Mouse (Mus musculus) heart, adult 2 months (tissue): ENCODE results near the gene Rerg.

Source experiments
- CTCF ChIP-seq: fragments of 200-600 bp; IDR thresholded peaks from 2 replicates; pipeline ENCODE4 v1.8.1; 2022; ENCODE audit warnings: antibody characterized with exemption, mild to moderate bottlenecking, moderate library complexity
- POLR2A ChIP-seq: fragments of 200-500 bp; IDR thresholded peaks from 2 replicates; pipeline ENCODE4 v1.6.1; 2011; ENCODE audit warnings: mild to moderate bottlenecking, low read depth, low read length, control low read depth; ENCODE audit not compliant: insufficient read depth

DNA sequence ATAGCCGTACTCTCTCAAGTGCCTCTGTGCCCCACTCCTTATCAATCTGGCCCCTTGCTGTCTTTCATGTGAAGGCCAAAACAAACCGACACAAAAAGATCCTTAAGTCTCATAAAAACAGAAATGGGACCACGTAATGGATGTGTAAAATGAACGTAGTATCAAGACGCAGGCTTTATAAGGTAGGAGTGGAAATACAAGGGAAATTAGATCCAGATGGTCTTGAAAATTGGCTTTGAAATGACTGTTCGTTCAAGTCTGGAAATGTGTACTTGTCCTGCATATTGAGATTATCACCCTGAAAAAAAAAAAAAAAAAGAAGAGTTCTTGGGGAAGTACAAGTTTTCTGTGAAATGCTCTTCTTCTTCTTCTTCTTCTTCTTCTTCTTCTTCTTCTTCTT lies 90.6 kb downstream of the Rerg start:
- no peak for TF ChIP-seq POLR2A
- TF ChIP-seq CTCF: no peak
